Mouse (Mus musculus): ENCODE measurements around the gene Filip1. TPM values are rescaled to one million over a fixed set of nuclear protein-coding genes. Genes with fewer than 3 reads are reported as not detected.
A peak's percentile ranks its signal among the peaks of the same experiment; 100 is the strongest.

Filip1 gene
- polyA plus RNA-seq, 1 experiment from 2014 or later: 3.2 TPM

DNA sequence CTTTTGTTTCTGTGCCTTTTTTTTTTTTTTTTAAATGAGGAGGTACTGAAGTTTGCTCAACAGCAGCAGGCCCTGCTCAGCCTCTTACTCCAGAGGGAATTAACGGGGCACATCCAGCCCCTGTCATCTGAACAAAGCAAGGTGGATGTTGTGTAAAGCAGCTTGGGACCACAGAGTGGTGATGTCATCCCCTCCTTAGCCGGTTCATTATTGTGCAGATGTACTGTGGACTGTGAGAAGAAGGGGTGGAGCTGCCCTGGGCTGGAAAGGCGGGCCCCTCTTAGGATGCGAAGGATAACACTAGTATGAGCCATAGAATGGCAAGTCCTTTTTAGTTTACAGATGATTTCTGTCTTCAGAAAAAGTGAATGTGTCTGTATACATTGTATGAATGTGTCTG, 181.8 kb downstream of the Filip1 start:
- Histone ChIP-seq H3K27me3 (no peaks in the 10 kb centered on the region), H3K4me1 (peaks cover 13% of the 10 kb centered on the region), H3K36me3 (no peaks in the 10 kb centered on the region), H3K4me3 (no peak overlapping the region), H3K27ac (replicated peaks) (no peak overlapping the region), H3K4me2 (replicated peaks) (no peak overlapping the region), H3K9me3 (no peaks in the 10 kb centered on the region), H3K9ac (replicated peaks) (no peak overlapping the region; the same call in 1 of the 2 replicates)
- 7% methylated on average over 4 of the region's 4 CpGs for WGBS
- peak; percentile 91 for ATAC-seq (replicated peaks)

GRCm38 (mm10) chr9:79829842-79830800, 182.5 kb downstream of the Filip1 start:
- H3K27me3 ChIP-seq: no peaks in the 10 kb centered on the region
- H3K9ac ChIP-seq (replicated peaks): peak overlapping the region; percentile 38
- peaks cover 13% of the 10 kb centered on the region for H3K4me1 ChIP-seq
- no peaks in the 10 kb centered on the region for H3K9me3 ChIP-seq
- peak overlapping the region; percentile 48 for H3K4me2 ChIP-seq (replicated peaks)
- H3K27ac ChIP-seq (replicated peaks): no peak overlapping the region
- no peaks in the 10 kb centered on the region for H3K36me3 ChIP-seq
- 0 out of 2 replicates have a peak, but pooled peaks have one; percentile 35 for ATAC-seq (replicated peaks)
- WGBS: 11% methylated on average over 23 of the region's 23 CpGs
- peak overlapping the region; percentile 32 for H3K4me3 ChIP-seq

- Histone ChIP-seq H3K27me3 (no peaks in the 10 kb centered on the region), H3K27ac (replicated peaks) (no peak overlapping the region), H3K4me2 (replicated peaks) (no peak overlapping the region), H3K9ac (replicated peaks) (no peak overlapping the region), H3K4me3 (no peak overlapping the region), H3K36me3 (no peaks in the 10 kb centered on the region), H3K9me3 (no peaks in the 10 kb centered on the region), H3K4me1 (peaks cover 17% of the 10 kb centered on the region)
- no peak for ATAC-seq (replicated peaks)
- WGBS: 28% methylated on average over 2 of the region's 2 CpGs
Observed at GRCm38 (mm10) chr9:79827072-79827471, 185.6 kb downstream of the Filip1 start.

GRCm38 (mm10) chr9:79825526-79825925, 187.1 kb downstream of the Filip1 start:
- H3K36me3 ChIP-seq: no peaks in the 10 kb centered on the region
- H3K4me3 ChIP-seq: no peak overlapping the region
- ATAC-seq (replicated peaks): no peak
- H3K27ac ChIP-seq (replicated peaks): no peak overlapping the region
- H3K27me3 ChIP-seq: no peaks in the 10 kb centered on the region
- peaks cover 12% of the 10 kb centered on the region for H3K4me1 ChIP-seq
- H3K9me3 ChIP-seq: no peaks in the 10 kb centered on the region
- H3K9ac ChIP-seq (replicated peaks): no peak overlapping the region
- H3K4me2 ChIP-seq (replicated peaks): no peak overlapping the region
- WGBS: 13% methylated on average over 7 of the region's 7 CpGs

DNA sequence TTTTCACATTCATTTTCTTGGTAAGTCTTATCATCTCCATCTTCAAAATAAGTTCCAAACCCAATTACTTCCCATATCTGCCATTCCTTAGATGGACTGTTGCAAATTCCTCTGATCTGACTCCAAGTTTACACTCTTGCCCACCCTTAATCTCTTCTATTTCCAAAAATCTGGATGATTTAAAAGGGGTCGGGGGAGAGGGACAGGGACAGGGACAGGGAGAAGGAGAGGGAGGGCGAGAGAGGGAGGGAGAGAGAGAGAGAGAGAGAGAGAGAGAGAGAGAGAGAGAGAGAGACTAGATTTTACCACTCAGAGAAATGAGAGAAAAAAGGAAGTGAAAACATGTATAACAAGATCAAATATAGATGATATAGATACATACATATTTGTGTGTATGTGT, 188.8 kb downstream of the Filip1 start:
- no peak overlapping the region for H3K27ac ChIP-seq (replicated peaks)
- H3K9ac ChIP-seq (replicated peaks): no peak overlapping the region
- peaks cover 4% of the 10 kb centered on the region; the same call in 1 of the 2 replicates for H3K4me1 ChIP-seq
- WGBS: 25% methylated on average over 2 of the region's 2 CpGs
- H3K4me2 ChIP-seq (replicated peaks): no peak overlapping the region
- no peak overlapping the region for H3K4me3 ChIP-seq
- no peaks in the 10 kb centered on the region for H3K9me3 ChIP-seq
- no peak for ATAC-seq (replicated peaks)
- no peaks in the 10 kb centered on the region for H3K27me3 ChIP-seq
- H3K36me3 ChIP-seq: no peaks in the 10 kb centered on the region

GRCm38 (mm10) chr9:79823438-79823837, 189.2 kb downstream of the Filip1 start:
- WGBS: 12% methylated on average over 4 of the region's 4 CpGs
- no peaks in the 10 kb centered on the region for H3K27me3 ChIP-seq
- H3K4me3 ChIP-seq: no peak overlapping the region
- H3K4me2 ChIP-seq (replicated peaks): no peak overlapping the region
- H3K36me3 ChIP-seq: no peaks in the 10 kb centered on the region
- H3K4me1 ChIP-seq: peaks cover 4% of the 10 kb centered on the region; the same call in 1 of the 2 replicates
- H3K27ac ChIP-seq (replicated peaks): no peak overlapping the region
- H3K9me3 ChIP-seq: no peaks in the 10 kb centered on the region
- no peak for ATAC-seq (replicated peaks)
- no peak overlapping the region for H3K9ac ChIP-seq (replicated peaks)

GRCm38 (mm10) chr9:79816464-79816863, 196.2 kb downstream of the Filip1 start:
- H3K9me3 ChIP-seq: no peaks in the 10 kb centered on the region
- 95% methylated on average over 5 of the region's 5 CpGs for WGBS

DNA sequence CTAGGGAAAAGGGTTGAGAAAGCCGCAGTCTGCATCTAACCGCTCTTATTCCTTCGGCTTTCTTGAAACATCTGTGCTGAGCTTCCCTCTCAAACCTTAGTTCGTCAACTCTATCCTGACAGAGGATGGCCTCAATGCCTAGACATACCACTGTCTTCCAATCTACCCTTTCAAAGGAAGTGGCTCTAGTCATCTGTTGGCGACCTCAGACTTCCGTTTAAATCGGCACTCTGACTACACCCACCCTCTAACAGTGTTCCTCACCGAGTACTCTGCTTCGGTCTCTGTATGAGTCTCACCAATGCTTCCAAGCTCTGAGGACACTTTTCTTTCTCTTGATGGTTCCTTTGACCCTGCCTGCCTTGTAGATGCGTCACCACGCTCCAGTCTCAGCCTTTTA, 196.6 kb downstream of the Filip1 start:
- WGBS: 96% methylated on average over 11 of the region's 11 CpGs
- Histone ChIP-seq H3K4me3 (no peak overlapping the region), H3K36me3 (no peaks in the 10 kb centered on the region), H3K9me3 (no peaks in the 10 kb centered on the region), H3K9ac (replicated peaks) (no peak overlapping the region), H3K27me3 (no peaks in the 10 kb centered on the region), H3K4me1 (no peaks in the 10 kb centered on the region), H3K4me2 (replicated peaks) (no peak overlapping the region), H3K27ac (replicated peaks) (no peak overlapping the region)
- ATAC-seq (replicated peaks): no peak

More at GRCm38 (mm10) chr9:79816464-79816863, 196.2 kb downstream of the Filip1 start:
- Histone ChIP-seq H3K9ac (replicated peaks) (no peak overlapping the region), H3K4me3 (no peak overlapping the region), H3K4me1 (no peaks in the 10 kb centered on the region), H3K27me3 (no peaks in the 10 kb centered on the region), H3K36me3 (no peaks in the 10 kb centered on the region), H3K4me2 (replicated peaks) (no peak overlapping the region), H3K27ac (replicated peaks) (no peak overlapping the region)
- no peak for ATAC-seq (replicated peaks)

DNA sequence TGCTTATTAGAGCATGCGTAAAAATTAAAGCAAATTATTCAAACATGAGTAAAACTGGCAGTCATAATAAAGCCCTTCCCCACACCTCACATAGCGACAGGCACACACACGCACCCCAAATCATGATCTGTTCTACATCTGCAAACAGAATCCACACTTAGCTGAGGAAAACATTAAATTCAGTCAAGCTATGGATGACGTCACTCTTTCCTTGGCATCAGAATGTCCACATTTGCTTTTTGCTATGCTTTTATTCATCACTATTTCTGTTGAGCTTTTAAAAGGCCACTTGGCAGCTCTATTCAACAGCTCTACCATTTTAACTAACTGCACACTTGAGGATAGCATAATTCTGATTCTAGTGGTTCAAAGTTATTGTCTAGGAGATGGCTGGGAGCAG, 198.1 kb downstream of the Filip1 start:
- Histone ChIP-seq H3K36me3 (no peaks in the 10 kb centered on the region), H3K4me1 (no peaks in the 10 kb centered on the region), H3K9me3 (no peaks in the 10 kb centered on the region), H3K27me3 (no peaks in the 10 kb centered on the region), H3K9ac (replicated peaks) (no peak overlapping the region), H3K4me2 (replicated peaks) (no peak overlapping the region), H3K4me3 (no peak overlapping the region), H3K27ac (replicated peaks) (no peak overlapping the region)
- ATAC-seq (replicated peaks): no peak
- WGBS: 70% methylated on average over 4 of the region's 4 CpGs

DNA sequence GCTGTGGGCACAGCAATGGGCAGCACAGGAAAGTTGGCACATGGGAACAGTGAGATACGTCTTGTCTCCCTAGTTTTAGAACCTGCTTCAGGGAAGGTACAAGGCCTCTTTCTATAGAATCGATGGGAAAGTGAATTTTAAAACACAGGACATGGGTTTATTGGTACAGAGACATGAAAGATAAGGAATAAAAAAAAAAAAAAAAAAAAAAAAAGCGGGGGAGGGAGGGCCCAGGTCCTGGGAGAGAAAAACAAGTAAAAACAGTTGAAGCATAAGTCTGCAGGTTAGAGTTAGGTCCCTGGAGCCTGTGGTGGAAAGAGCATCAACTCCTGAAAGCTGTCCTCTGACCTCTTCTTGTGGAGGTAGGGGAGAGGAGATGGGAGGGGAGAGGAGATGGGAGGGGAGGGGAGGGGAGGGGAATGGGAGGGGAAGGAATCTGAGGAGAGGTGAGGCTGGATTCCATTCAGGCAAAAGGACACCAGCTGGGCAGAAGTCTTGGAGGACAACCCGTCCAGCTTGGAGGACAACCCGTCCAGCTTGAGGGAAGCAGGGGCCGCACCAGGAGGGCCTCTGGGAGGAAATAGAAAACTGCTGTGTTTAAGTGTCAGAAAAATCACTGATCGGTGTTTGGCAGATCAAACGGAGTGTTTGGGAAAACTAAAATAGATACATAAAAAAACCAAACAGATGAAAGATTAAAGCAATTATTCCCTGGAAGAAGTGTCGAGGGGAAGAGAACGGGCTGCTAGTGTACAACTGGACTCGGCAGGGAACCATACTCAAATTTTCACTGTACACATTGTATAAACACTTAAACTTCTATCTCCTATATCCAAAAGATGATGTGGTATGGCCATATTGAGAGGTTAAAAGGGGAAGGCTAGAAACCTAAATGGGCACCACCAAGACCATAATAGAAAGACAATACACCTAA, 201.4 kb downstream of the Filip1 start:
- H3K36me3 ChIP-seq: no peaks in the 10 kb centered on the region
- no peaks in the 10 kb centered on the region for H3K9me3 ChIP-seq
- H3K4me1 ChIP-seq: no peaks in the 10 kb centered on the region
- H3K27ac ChIP-seq (replicated peaks): no peak overlapping the region
- H3K9ac ChIP-seq (replicated peaks): no peak overlapping the region
- no peak overlapping the region for H3K4me3 ChIP-seq
- no peak for ATAC-seq (replicated peaks)
- no peak overlapping the region for H3K4me2 ChIP-seq (replicated peaks)
- no peaks in the 10 kb centered on the region for H3K27me3 ChIP-seq
- WGBS: 84% methylated on average over 10 of the region's 11 CpGs

GRCm38 (mm10) chr9:79810534-79810933, 202.1 kb downstream of the Filip1 start:
- H3K36me3 ChIP-seq: no peaks in the 10 kb centered on the region
- WGBS: 87% methylated on average over 3 of the region's 3 CpGs

GRCm38 (mm10) chr9:79809411-79809810, 203.2 kb downstream of the Filip1 start:
- H3K9me3 ChIP-seq: no peaks in the 10 kb centered on the region
- no peak for ATAC-seq (replicated peaks)
- no peak overlapping the region for H3K4me2 ChIP-seq (replicated peaks)
- H3K9ac ChIP-seq (replicated peaks): no peak overlapping the region
- H3K27ac ChIP-seq (replicated peaks): no peak overlapping the region
- 72% methylated on average over 6 of the region's 6 CpGs for WGBS
- no peaks in the 10 kb centered on the region for H3K4me1 ChIP-seq
- H3K27me3 ChIP-seq: no peaks in the 10 kb centered on the region
- no peak overlapping the region for H3K4me3 ChIP-seq
- no peaks in the 10 kb centered on the region for H3K36me3 ChIP-seq

More at GRCm38 (mm10) chr9:79810534-79810933, 202.1 kb downstream of the Filip1 start:
- no peak overlapping the region for H3K4me3 ChIP-seq
- no peaks in the 10 kb centered on the region for H3K9me3 ChIP-seq
- no peaks in the 10 kb centered on the region for H3K27me3 ChIP-seq
- no peaks in the 10 kb centered on the region for H3K4me1 ChIP-seq
- ATAC-seq (replicated peaks): no peak
- H3K9ac ChIP-seq (replicated peaks): no peak overlapping the region
- no peak overlapping the region for H3K27ac ChIP-seq (replicated peaks)
- no peak overlapping the region for H3K4me2 ChIP-seq (replicated peaks)
